ENCODE assay signal across 10 mouse cellular contexts in the genomic region with DNA sequence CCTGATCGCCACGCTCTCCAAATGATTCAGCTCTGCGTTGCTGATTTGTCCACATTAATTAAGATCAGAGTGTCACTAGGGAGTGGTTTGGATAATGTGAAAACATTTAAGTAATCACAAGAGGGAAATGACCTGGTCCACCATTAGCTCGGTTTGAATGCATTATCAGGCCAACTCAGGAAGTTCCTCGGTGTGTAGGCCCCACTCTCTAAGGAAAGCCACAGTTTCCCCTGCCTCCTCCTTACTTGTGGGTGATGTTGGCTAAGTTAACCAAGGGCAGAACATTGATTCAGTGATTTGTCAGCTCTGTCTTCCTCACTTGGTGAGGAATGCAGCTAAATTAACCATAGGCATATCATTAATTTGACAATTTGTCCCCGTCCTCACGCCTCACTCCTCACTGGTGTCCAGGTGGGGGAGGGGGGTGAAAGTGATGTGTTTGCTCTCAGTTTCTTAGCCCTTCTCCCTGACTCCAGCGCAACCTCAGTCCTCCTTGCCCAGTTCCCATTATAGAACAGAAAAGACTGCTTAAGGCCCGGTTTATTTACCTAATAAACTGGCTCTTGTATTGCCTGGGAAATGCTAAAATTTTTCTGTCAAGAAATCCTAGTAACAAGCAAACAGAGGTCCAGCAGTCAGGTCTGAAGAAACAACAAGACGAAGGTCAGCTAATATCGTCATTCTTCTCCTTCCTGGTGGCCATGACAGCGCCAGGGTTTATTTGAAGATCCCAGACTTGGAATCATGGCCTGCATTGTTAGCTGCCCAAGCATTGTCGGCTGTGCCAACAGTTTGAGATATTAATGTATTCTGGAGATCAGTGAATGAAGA.
DNase-seq lines count a peak whose midpoint lies in the region; ATAC-seq and TF ChIP-seq lines count a peak whose summit lies in the region.
"Had no signal": no experiment of that assay in that cellular context is flagged by ENCODE, and none has a peak within 500 bp of the region (broad histone marks: within the 10 kb centered on the region; RNA-seq: fewer than 3 reads in every experiment).

No protein-coding gene starts in this region.

- no peaks in the 10 kb centered on the region for H3K4me1 ChIP-seq in lung, adult 2 months (ENCODE audit: control insufficient read depth, insufficient read depth, low read length)
- peaks cover 44% of the 10 kb centered on the region for H3K4me1 ChIP-seq in forebrain, embryonic 13.5 days
- H3K4me1 ChIP-seq in limb, embryonic 10.5 days = peaks cover 43% of the 10 kb centered on the region
- H3K4me1 ChIP-seq: liver, embryonic 15.5 days had no signal

- H3K27ac ChIP-seq in forebrain, embryonic 13.5 days = peak overlapping the region; percentile 87
- H3K27ac ChIP-seq in limb, embryonic 10.5 days = peak overlapping the region; percentile 85; the same call in 1 of the 2 replicates
- no peak overlapping the region for H3K27ac ChIP-seq in left cerebral cortex, adult 2 months
- H3K27ac ChIP-seq: liver, embryonic 15.5 days had no signal

- peak; percentile 15 for DNase-seq in lung, postnatal 10 days
- no peak for DNase-seq in lung, adult 2 months
- no peak for DNase-seq in limb, embryonic 10.5 days (ENCODE audit: low spot score)
- DNase-seq in retina, embryonic 14.5 days (ENCODE audit: low spot score) = peak; percentile 10
- DNase-seq in layer of hippocampus, adult 8-10 months (ENCODE audit: low spot score in 2 of 2) = no peak
- DNase-seq in left cerebral cortex, adult 2 months (ENCODE audit: extremely low spot score in 1 of 2, low spot score in 2 of 2) = no peak
- DNase-seq in cerebellum, adult 9-11 months = no peak

- no peaks in the 10 kb centered on the region for H3K9me3 ChIP-seq in forebrain, embryonic 13.5 days (replicated peaks)
- no peaks in the 10 kb centered on the region for H3K9me3 ChIP-seq in limb, embryonic 10.5 days (replicated peaks)
- H3K9me3 ChIP-seq: liver, embryonic 15.5 days had no signal

- TF ChIP-seq CTCF in lung, adult 2 months (IDR thresholded peaks at IDR 0.05; ENCODE audit: insufficient read depth, low read length) = no peak
- no peak for TF ChIP-seq CTCF in left cerebral cortex, adult 2 months (IDR thresholded peaks at IDR 0.05)

- H3K4me2 ChIP-seq in forebrain, embryonic 13.5 days = peak overlapping the region; percentile 48
- H3K4me2 ChIP-seq: liver, embryonic 15.5 days had no signal

- H3K9ac ChIP-seq in forebrain, embryonic 13.5 days = peak overlapping the region; percentile 38; the same call in 1 of the 2 replicates
- H3K9ac ChIP-seq: liver, embryonic 15.5 days had no signal

- WGBS in lung, adult 2 months = 54% methylated on average over 13 of the region's 13 CpGs
- WGBS in forebrain, embryonic 13.5 days = 18% methylated on average over 13 of the region's 13 CpGs
- WGBS in limb, embryonic 10.5 days = 51% methylated on average over 13 of the region's 13 CpGs

- TF ChIP-seq POLR2A in lung, adult 2 months (IDR thresholded peaks at IDR 0.05; ENCODE audit: borderline replicate concordance, extremely low read depth, low read depth, low read length) = no peak

- H3K36me3 ChIP-seq in forebrain, embryonic 13.5 days (ENCODE audit: poor library complexity, severe bottlenecking) = no peaks in the 10 kb centered on the region
- H3K36me3 ChIP-seq in limb, embryonic 10.5 days = no peaks in the 10 kb centered on the region
- H3K36me3 ChIP-seq: liver, embryonic 15.5 days had no signal

- intact Hi-C loops in left cerebral cortex, adult 2 months (cut with DNase I) = no loop called here

- H3K27me3 ChIP-seq in forebrain, embryonic 13.5 days = peaks cover 29% of the 10 kb centered on the region
- H3K27me3 ChIP-seq in limb, embryonic 10.5 days (ENCODE audit: low read depth, poor library complexity, severe bottlenecking) = peaks cover 26% of the 10 kb centered on the region
- H3K27me3 ChIP-seq: liver, embryonic 15.5 days had no signal

- H3K4me3 ChIP-seq in lung, adult 2 months (replicated peaks; ENCODE audit: extremely low read depth, low read depth, low read length) = no peak overlapping the region
- H3K4me3 ChIP-seq in forebrain, embryonic 13.5 days = no peak overlapping the region
- no peak overlapping the region for H3K4me3 ChIP-seq in limb, embryonic 10.5 days
- no peak overlapping the region for H3K4me3 ChIP-seq in left cerebral cortex, adult 2 months
- H3K4me3 ChIP-seq: liver, embryonic 15.5 days had no signal

- ATAC-seq in forebrain, embryonic 13.5 days = no peak
- ATAC-seq: CD4-positive, CD25-positive, alpha-beta regulatory T cell, adult 4 months had no signal

Comparison
In these comparisons a context has a peak if more than half of its experiments do, and no peak if none do; other contexts are left out.
1. DNase-seq: peak in lung, postnatal 10 days (single experiment) and retina, embryonic 14.5 days (single experiment); none in lung, adult 2 months (single experiment), limb, embryonic 10.5 days (single experiment), layer of hippocampus, adult 8-10 months (0 of 2), left cerebral cortex, adult 2 months (0 of 2) and cerebellum, adult 9-11 months (single experiment).